Mouse (Mus musculus): ENCODE results near the gene Ddx23.

DNA sequence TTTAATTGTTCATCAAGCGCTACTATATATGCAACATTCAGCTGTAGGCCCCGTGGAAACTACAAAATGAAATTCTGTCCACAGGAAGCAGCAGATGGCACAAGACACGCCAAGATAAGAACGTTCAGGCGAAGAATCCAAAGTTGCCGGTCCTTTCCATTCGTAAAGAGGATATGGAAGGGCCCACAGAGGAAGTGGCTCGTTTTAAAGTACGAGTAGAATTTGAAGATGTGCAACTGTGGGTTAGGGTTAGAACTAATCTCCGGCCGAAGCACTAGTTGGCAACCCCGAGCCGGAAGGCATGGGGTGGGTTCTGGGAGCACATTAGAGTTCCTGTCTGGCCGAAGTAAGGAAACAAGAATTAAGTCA lies 512 bp downstream of the Ddx23 start:
- TF ChIP-seq CTCF (IDR thresholded peaks at IDR 0.05; ENCODE audit: control insufficient read depth, insufficient read depth, insufficient read length) = no peak
- no peak for TF ChIP-seq MAX (IDR thresholded peaks at IDR 0.05)
- no peak for TF ChIP-seq MYOD1 (IDR thresholded peaks at IDR 0.05; ENCODE audit: control insufficient read depth, insufficient read length, low read depth)
- no peak for TF ChIP-seq USF1 (IDR thresholded peaks at IDR 0.05; ENCODE audit: low read depth)
